Mouse (Mus musculus) left cerebral cortex, adult 2 months (tissue): Measurements from ENCODE around the gene Glb1l2. TPM values are rescaled to one million over a fixed set of nuclear protein-coding genes. Genes with fewer than 3 reads are reported as not detected.

Source experiments
- DNase-seq, 2 experiments: peaks; one replicate each; pipeline ENCODE4 v3.0.0; 2021 to 2022; ENCODE audit warnings: low spot score in 2 of 2, mixed read lengths in 1 of 2; ENCODE audit errors: extremely low spot score in 1 of 2
- H3K27ac ChIP-seq: fragments of 200-600 bp; 2 replicates; pipeline ENCODE4 v1.8.1; 2022
- H3K4me3 ChIP-seq: fragments of 200-600 bp; 2 replicates; pipeline ENCODE4 v1.8.1; 2022
- CTCF ChIP-seq: fragments of 200-600 bp; IDR thresholded peaks from 2 replicates; pipeline ENCODE4 v1.8.1; 2022; ENCODE audit warnings: antibody characterized with exemption, mild to moderate bottlenecking, moderate library complexity
- intact Hi-C: fragments of 180-260 bp; cut with DNase I; formaldehyde crosslinking; loops from one replicate; pipeline ENCODE4 v1.15.1; 2025
- long read RNA-seq, 2 experiments: library from polyadenylated mRNA; stranded (forward); transcript quantifications; one replicate each; pipeline ENCODE4 v2.0.0; 2021; ENCODE audit warnings: borderline mapping rate in 2 of 2
- total RNA-seq, 2 experiments: library from RNA; stranded (reverse); gene quantifications; 2 replicates each; pipeline ENCODE4 v1.2.3; 2021

Gene Glb1l2
- under 1 TPM in 1 of 2 experiments, not detected in 1; 0.23 TPM for total RNA-seq
- long read RNA-seq, experiment 1, partial matches to known transcripts, result 0 of 1 reads
- long read RNA-seq, experiment 1, other reads (novel, unspliced or antisense), result 1 of 1 reads
- long read RNA-seq, experiment 2, result 0 reads

DNA sequence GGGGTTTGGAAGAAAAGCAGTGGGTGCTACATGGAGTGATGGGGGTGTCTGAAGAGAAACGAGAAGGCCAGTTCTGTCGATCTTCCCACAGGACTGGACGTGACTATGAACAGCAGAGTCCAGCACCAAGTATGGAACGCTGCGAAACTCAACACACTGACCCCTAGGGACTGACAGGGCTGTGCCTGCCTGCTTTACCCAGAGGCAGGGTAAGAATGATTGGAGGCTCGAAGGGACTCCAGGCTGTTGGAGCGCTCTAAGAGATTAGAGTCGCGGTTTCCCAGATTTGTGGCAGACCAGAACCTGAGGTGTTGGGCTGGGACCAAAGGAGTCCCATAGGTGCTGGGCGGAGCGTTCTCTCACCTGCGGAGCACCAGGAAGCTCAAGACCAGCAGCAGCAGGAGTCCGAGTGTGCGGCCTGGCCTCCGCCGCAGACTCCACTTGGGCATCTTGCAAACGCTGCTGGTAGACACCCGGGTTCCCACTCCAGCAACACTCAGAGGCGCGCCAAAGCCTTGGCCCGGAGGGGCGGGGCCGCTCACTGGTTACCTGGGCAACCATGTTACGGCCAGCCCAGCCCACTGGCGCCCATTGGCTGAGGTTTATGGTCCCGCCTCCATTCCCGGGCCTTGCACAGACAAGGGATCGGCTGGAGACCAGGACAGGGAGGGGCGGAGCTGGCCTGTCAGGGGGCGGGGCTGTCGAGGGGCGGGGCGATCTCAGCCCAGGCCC lies at the start of gene Glb1l2:
Gene Glb1l2, minus strand, starts transcription at position 534 of the 732 bp plus-strand sequence.
- Histone ChIP-seq H3K27ac (no peak within 1 kb of the TSS), H3K4me3 (peak within 1 kb of the TSS; percentile 43)
- TF ChIP-seq CTCF, result peak; percentile 2
- intact Hi-C loops, result no loop called here
- peak; percentile 78 to 82 for DNase-seq

DNA sequence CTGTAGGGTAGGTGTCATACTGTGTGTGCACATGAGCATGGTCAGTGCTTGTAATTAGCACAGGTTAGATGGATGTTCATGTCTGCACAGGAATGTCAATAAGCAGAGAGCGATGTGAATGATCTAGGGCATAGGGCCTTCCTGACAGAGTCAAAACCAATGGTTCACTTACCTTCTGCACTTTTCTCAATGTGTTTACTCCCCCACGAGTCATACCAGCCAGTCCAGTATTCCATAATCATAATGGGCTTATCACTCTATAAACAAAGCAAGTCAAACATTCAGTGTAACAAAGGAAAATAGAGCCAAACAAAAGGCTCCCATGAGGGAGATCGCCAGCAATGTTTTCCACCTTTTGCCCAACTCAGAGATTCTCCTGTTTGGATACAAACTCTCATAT lies 24.8 kb upstream of the Glb1l2 start:
- no peak for TF ChIP-seq CTCF
- Histone ChIP-seq H3K4me3 (no peak overlapping the region), H3K27ac (no peak overlapping the region)
- intact Hi-C loops, result no loop called here
- no peak for DNase-seq

DNA sequence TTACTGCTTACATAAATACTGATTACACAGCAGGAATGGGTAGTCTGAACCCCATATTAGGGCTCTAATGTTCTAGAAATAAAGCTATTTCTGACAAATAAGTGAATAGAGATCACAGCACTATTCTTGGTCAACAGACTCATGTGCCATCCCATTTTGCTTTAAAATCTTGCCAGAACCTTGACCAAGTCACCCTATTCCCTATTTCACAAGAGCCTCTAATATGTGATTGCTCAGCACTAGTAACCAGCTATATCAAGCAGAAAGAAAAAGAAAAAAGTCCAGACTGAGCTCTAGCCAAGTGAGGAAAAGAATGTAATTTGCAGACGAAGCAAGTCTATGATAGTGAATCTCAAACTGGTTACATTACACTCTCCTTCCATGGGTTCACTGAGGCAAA lies 13.7 kb upstream of the Glb1l2 start:
- intact Hi-C loops, result no loop called here
- H3K4me3 ChIP-seq, result no peak overlapping the region
- H3K27ac ChIP-seq, result no peak overlapping the region
- DNase-seq, result no peak
- TF ChIP-seq CTCF, result no peak

DNA sequence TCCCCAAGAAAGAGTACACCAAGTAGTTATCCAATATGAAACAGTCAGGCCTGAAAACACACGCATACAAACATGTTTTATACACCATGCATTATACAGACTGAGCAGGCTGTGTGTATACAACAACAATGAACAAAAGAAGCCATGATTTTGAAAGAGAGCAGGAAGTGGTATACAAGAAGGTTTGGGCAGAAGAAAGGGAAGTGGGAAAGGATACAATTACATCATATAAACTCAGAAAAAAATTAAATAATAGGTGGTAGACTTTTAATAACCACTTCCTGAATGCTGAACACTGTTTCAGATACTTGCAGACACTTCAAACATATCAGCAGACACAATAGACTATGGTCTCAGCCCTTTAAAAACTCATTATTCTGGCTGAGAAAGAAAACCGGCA lies 2.5 kb upstream of the Glb1l2 start:
- no peak for DNase-seq
- intact Hi-C loops, result no loop called here
- no peak for TF ChIP-seq CTCF
- no peak overlapping the region for H3K27ac ChIP-seq
- no peak overlapping the region for H3K4me3 ChIP-seq

DNA sequence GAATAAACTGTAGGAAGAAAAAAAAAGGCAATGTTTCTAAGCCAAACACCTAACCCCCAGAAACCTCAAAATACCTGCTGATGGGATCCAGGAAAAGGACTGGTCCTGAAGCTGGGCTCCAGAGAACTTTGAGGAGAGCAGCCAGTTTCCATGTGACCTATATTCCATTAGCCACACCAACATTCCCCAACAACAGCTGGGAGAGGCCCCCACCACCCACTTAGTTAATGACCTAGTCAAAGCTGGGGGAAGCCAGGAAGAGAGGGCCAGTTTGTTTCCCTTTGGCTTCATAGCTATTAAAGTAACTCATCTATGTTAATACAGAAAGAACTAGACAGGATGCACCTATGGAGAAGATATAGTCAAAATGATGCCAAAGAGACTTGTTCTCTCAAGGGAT lies 1.9 kb downstream of the Glb1l2 start:
- DNase-seq, result no peak
- no peak overlapping the region for H3K4me3 ChIP-seq
- no peak for TF ChIP-seq CTCF
- no peak overlapping the region for H3K27ac ChIP-seq
- intact Hi-C loops, result no loop called here

DNA sequence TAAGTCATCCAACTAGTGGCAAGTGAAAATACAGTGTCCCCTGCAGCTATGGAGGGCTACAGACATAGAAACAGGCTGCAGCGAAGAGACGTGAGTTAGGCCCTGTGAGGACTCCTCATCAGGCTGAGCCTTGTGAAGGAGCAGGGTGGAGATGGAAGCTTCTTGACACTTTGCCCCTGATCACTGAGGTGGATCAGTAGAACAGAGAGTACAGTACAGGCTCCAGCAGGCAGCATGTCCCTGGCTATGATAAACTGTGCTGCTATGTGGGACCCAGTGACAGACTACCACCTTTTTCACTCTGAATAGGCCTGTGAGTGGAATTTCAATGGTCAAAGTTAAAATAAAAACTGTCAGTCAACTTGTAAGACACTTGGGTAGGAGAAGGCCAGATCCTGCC lies 5.9 kb downstream of the Glb1l2 start:
- DNase-seq, result no peak
- Histone ChIP-seq H3K27ac (no peak overlapping the region), H3K4me3 (no peak overlapping the region)
- intact Hi-C loops, result no loop called here
- no peak for TF ChIP-seq CTCF

DNA sequence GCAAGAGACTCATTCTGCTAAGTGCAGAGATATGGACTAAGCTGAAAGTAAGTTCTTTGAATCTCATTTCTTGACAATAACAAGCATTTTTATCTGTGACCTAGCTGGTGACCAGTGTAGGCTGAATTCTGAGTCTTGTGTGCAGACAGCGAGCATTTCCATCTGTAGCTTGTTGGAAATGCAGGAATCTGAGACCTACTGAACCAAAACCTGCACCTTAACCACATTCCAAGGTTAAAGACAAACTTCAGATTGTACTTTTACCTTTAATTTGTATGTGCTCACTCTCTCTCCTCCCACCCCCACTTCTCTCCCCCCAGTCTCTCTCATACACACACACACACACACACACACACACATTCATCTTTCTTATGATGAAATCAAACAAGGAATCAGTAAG lies 7.5 kb downstream of the Glb1l2 start:
- intact Hi-C loops, result loop anchor here (10.0 kb wide), 2 partner anchors 814 to 1444 kb away; no protein-coding TSS in a partner anchor

DNA sequence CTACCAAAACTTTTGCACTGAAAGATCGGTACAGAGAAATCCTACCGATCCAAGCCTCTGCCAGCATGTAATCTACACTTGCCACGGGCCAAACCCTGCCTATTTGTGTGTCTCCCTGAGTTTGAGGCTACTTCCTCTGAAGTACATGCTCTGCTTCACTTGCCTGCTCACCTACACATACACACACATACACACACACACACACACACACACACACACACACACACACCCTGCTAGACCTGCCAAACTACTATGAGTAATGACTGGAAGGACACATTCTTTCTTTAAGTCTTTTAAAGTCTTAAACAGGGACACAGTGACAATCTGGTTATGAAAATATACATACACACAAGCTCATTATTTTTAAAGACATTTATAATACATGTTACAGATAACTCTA lies 8.1 kb downstream of the Glb1l2 start:
- H3K27ac ChIP-seq, result no peak overlapping the region
- H3K4me3 ChIP-seq, result no peak overlapping the region
- DNase-seq, result no peak
- no peak for TF ChIP-seq CTCF
- intact Hi-C loops, result loop anchor here (10.0 kb wide), 2 partner anchors 813 to 1443 kb away; no protein-coding TSS in a partner anchor

More for the DNA sequence above, 7.5 kb downstream of the Glb1l2 start:
- no peak overlapping the region for H3K27ac ChIP-seq
- no peak for DNase-seq
- no peak for TF ChIP-seq CTCF
- no peak overlapping the region for H3K4me3 ChIP-seq

DNA sequence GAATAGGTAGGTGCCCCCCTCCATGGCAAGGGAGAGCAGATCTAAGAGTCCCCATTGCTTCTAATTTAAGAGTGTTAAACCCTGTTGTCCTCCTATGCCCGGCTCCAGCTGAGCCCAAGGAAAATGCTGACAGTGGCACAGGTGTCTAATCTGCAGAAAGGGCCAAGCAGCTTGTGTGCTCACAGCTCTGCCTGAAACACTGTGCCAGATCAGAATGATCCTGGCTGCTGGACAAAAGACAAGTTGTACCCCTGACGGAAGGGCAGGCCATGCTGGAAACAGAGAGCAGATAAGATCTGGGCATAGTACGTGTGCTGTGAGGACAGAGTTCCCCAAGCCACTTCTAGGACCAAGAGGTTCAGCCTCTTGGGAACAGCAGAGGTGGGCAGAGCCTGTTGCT lies 13.4 kb downstream of the Glb1l2 start:
- no peak for DNase-seq
- intact Hi-C loops, result loop anchor here (10.0 kb wide), 2 partner anchors 808 to 1438 kb away; no protein-coding TSS in a partner anchor
- TF ChIP-seq CTCF, result no peak
- H3K4me3 ChIP-seq, result no peak overlapping the region
- H3K27ac ChIP-seq, result no peak overlapping the region

DNA sequence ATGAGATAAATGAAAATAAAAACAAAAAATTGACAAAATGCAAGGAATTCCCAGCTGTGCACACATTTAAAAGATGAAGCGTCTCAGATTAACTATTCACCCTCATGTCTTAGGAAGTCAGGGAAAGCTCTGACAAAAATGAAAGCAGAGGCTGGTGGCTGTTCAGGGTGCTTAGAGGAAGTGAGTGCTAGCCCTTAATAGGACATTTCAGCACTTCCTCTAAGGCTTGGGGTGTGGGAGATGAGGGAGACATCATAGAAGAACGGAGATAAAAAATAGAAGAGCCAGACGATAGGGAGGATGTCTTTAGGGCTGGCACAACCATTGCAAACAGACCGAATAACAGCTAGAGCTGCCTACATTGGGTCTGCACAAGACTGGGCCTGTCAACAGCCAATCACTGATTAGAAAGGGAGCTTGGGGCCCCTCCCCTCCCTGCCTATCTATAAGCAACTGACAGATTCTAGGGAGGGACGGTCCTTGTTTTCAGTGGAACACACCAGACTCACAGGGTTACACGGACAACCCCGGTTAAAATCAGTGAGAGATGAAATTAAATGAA lies 22.8 kb downstream of the Glb1l2 start:
- no peak for TF ChIP-seq CTCF
- Histone ChIP-seq H3K4me3 (0 out of 2 replicates have a peak overlapping the region, but pooled peaks have one; percentile 7), H3K27ac (no peak overlapping the region)
- DNase-seq, result no peak
- intact Hi-C loops, result no loop called here

DNA sequence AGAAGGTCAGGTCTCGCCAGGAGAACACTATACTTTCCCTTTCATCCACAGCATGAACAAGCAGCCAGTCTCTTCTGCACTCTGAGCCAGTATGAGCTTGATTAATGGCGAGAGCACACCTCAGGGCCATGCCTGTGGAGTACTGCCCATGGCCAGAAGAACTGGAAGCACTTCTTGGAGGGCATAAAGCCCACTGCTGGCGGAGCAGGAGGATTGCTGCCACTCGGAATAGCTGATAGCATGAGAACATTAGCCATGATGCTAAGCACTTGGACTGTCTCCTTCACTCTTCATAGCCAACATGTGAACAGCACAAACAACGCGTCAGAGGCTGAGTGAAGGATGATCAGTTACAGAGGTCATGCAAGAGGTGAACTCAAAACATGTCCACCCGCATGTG lies 27.8 kb downstream of the Glb1l2 start:
- TF ChIP-seq CTCF, result no peak
- Histone ChIP-seq H3K27ac (no peak overlapping the region), H3K4me3 (no peak overlapping the region)
- no peak for DNase-seq
- intact Hi-C loops, result loop anchor here (5.0 kb wide), 2 partner anchors 656 to 881 kb away; no protein-coding TSS in a partner anchor

DNA sequence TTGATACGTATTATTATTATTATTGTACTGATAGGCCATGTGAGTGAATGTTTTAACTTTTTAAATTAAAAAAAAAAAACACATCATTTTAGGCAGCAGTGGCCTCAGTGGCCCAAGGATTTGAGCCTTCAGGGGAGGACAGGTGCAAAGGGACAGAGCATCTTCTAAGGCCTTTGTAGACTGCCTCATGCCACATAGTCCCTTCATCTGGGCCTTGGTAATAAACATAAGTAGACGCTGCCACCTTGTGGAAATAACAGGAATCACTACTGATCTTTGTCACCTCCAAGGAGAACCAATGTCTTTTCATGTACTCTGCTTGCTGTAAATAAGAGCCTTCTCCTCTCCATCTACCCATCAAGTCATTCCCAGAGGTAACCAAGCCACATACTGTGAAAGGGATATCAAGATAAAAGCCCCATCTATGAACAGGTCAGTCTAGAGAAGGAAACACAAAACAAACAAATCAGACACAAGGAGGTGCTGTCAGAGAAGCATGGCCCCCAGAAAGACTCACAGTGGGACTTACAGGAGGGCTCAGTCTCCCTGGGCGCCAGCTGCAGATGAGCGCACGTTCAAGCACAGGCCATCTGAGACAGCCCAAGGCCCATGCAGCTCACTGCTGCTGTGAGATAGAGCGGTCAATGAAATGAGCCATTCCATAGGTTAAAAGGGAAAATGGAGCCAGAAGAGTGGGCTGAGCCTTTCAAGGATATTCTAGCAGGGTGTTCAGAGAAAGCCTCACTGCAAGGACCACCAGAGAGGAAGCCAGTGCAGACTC lies 30.0 kb downstream of the Glb1l2 start:
- DNase-seq, result peak; percentile 48 to 50
- Histone ChIP-seq H3K4me3 (no peak overlapping the region), H3K27ac (no peak overlapping the region)
- intact Hi-C loops, result loop anchor here (1.0 to 5.0 kb wide), 4 partner anchors 654 to 1120 kb away; no protein-coding TSS in a partner anchor
- TF ChIP-seq CTCF, result peak; percentile 83
